Mouse (Mus musculus): ENCODE data around the gene Cdk14. TPM values are rescaled to one million over a fixed set of nuclear protein-coding genes. Genes with fewer than 3 reads are reported as not detected.

The Cdk14 gene
- polyA plus RNA-seq, 1 experiment, result 6.9 TPM

DNA sequence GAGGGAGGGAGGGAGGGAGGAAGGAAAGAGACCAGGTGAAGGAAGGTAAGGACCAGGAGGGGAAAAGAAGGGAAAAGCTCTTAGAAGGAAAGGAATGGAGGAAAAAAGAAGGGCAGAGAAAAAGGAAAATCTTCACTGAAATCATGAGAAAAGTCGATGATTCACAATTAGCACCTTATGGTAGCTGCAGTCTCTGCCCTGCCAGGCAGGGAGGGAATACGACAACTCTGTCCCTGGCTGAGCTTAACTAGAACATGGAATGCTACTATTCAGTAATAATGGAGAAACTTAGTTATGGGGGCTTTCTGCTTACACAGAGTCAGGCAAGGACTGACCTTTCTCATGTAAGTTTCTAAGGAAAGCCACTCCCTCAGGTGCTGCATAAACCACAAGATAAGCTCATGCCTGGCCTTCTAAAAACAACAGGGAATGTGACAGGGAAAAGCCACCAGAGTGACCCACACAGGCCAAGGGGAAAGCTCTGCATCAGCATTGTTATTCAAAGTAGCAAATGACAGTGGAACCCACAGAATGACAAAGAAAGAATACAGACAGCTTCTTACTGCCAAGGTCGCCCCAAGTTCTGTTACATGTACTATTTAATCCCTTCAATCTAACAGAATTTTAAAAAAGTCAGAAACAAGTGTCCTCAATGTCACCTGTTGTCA, 323.7 kb downstream of the Cdk14 start:
- no peak for DNase-seq (ENCODE audit: low spot score)

DNA sequence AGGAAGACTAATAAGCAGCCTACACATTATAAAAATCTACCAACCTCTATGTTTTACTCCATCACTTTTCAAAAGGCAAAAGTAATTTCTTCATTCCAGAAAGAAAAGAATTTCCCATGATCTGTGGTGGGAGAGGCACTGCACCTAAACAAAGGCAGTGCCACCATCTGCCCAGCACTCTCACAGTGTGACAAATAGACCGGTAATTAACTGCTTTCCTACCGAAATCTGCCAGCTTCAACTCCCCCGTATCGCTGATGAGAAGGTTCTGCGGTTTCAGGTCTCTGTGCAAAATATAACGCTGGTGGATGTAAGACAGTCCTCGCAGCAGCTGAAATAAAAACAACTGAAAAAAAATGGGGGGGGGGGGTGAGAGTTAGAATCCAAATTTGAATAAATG, 327.4 kb downstream of the Cdk14 start:
- DNase-seq (ENCODE audit: low spot score), result no peak

DNA sequence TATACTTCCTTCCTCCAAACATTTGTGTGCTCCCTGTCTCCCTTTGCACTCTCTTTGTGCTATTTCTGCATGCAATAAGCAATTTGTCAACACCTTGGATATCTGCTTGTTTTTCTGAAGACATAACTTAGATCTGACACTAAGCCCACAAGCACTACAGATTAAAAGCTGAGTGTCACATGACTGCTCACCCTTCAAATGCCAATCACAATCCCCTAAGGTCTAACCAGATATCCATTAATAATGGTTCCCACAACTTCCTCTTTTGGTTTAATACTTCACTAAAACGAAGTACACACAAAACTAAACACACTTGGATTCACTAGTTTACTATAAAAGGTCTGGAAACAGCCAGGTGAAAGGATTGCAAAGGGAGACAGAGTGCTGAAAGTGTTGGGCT, 348.6 kb downstream of the Cdk14 start:
- DNase-seq (ENCODE audit: low spot score), result no peak

DNA sequence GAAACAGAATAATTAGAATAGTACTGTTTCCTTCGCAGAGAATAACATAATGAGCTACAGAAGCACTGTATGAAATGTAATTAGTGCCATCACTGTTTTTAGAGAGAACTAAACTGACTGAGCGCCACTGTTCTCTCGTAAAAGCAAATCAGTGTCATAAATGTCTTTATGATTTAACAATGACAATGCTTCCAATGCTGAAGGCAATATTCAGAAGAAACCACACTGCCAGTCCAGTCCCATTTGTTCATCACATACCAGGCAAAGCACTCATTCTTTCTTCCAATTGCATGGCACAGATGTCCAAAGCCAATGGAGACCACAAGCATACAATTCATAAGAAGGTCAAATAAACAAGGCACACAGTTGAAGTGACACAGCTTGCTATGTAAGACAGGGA, 355.4 kb downstream of the Cdk14 start:
- DNase-seq (ENCODE audit: low spot score), result no peak

DNA sequence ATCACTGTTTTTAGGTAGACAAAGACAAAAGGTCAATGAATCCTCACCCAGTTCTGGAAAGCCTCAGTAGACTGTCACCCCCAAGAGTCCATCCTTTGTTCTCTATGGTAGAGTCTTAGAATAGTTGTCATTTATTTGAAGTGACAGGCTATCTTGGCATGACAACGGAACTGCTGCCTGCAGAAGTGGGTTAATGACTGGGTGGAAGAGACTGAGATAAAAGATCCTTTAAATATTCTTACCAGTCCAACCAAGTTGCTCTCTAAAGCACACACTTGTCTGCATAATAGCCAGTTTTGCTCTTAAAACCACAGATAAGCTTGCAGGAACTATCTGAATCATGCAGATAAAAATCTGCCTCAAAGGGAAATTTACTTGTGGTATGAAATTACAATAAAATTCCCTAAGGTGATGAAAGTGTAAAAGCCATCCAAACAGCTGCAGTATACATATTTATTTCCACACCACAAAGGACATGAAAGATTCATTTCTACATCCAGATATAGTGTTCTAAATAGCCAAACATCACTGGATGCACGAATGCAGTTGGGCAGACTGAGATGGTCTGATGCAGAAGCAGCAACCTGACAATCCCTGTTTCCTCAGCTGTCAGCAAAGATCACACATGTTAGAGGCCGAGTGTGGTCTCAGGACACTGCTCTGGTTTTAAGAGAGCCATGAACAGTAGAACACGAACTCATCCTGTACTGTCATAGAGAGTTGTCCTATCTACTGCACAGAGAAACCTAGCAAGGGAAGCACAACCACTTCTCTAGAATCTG, 363.8 kb downstream of the Cdk14 start:
- DNase-seq (ENCODE audit: low spot score), result no peak

DNA sequence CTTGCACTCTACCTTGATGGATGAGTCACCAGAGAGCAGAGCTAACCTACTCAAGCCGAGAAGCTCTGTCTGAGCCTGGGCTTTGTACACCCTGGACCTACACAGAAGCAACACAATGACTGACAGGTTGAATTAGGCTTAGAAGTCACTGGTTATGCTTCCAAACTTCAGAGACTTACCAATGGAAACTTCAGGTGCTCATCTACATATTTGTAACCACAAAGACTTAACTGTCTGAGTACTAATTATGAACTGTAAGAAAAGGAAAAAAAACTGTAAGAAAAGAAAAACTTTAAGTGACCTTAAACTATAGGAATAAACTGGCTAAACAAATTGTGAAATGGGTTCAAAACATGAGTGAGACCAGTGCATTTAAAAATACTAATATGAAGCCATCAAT, 364.6 kb downstream of the Cdk14 start:
- no peak for DNase-seq (ENCODE audit: low spot score)

DNA sequence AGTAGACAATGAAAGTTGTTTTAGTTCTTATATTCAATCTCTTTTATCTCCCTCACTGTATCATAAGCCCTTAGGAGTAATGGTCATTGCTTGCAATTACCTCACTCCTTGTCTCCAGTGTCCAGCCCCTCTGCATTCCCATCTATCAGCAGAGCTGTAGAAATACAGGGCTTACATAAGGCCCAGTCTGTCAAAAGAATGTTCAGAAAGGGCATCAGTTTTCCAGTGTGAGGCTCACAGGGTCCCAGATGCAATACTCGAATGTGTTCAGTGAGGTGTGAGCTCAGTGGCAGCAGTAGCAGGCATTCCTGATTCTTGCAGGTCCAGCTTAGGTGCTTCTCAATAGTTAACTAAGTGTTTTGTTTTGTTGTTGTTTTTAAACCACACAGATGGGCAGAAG, 365.8 kb downstream of the Cdk14 start:
- no peak for DNase-seq (ENCODE audit: low spot score)

DNA sequence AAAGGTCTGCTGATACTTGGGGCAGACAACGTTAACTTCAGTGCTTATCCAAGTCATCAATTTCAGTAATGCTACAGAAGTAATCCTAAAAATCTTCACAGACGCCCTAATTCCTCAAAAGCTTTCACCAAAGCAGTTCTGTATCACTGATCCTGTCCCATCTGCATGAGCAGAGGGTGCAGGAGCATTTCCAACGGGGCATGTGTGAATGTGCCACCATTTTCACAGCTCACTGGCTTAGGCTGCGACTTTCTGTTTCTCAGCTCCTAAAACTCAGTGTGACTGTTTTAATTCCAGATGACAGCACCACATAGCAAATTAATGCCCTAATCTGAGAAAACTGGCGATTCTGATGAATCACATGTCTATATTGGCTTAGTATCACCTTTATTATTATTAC, 375.8 kb downstream of the Cdk14 start:
- no peak for DNase-seq (ENCODE audit: low spot score)

DNA sequence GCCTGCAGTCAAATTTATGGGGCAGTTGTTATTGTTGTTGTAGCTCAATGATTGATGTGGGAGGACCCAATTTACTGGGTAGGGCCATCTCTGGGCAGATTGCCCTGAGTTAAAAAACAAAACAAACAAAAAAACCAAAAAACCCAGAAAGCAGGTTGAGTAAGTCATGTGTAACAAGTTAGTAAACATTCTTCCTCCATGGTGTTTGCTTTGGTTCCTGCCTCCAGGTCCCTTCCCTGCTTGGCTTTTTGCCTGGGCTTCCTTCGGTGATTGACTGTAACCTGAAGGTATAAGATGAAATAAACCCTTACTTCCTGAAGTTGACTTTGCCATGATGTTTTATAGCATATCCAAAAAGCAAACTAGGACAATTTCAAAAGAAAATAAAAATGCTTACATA, 377.4 kb downstream of the Cdk14 start:
- no peak for DNase-seq (ENCODE audit: low spot score)

DNA sequence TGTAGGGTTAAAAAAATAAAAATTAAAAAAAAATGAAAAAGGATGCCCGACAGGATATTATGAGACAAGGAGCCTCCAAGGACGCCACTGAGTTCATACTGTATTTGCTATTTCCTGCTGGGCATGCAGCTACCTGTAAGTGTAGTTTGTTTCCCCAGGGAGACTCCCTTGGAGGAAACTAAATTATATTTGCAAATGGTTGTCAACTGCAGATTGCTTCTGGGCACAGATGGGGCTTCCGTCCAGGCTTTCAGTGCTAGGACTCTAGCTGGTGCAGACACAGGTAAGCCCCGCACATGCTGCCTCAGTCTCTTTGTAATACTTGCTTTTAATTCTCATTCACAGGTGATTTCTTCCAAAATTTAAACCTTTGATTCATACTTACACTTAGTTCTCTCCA, 378.6 kb downstream of the Cdk14 start:
- no peak for DNase-seq (ENCODE audit: low spot score)

DNA sequence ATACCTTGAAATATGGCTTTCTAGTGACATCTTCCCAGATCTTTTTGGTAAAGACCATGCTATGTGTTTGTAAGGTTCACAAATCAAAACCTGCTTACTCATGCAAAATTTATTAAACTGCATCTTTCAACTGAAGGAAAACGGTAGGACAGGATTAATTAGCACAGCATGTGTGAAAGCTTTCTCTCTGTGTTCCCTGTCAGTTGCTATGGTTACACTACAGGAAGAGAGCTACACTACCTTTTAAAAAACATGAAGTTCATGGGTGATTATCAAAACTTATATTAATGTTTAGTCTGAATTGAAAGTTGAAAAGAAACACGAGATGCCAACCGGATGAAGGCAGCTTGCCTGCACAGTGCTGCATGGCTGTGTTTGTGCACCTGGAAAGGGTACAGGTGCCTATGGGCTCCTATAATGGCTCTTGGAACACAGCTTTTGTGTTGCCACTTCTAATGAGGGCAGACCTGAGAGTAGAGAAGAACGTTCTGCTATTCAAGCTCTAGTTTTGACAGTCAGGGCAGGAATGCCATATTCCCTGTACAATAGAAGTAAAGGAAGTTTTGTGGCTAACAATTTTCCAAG, 380.3 kb downstream of the Cdk14 start:
- no peak for DNase-seq (ENCODE audit: low spot score)

DNA sequence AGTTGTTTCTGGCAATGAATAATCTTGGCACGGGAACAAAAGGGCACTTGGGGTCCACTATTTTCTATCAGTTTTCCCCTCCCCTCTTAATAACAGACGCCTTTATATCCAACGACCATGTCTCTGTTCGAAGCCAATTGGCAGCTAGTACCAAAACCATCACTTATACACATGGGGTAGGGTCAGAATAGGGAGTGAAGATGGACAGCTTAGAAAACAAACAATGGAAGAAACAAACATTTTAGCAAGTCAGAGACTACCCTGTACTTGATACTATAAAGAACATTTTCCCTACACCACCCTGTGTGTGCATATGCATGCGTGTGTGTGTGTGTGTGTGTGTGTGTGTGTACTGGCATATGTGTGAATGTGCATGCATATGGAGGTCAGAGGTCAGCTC, 386.7 kb downstream of the Cdk14 start:
- no peak for DNase-seq (ENCODE audit: low spot score)

DNA sequence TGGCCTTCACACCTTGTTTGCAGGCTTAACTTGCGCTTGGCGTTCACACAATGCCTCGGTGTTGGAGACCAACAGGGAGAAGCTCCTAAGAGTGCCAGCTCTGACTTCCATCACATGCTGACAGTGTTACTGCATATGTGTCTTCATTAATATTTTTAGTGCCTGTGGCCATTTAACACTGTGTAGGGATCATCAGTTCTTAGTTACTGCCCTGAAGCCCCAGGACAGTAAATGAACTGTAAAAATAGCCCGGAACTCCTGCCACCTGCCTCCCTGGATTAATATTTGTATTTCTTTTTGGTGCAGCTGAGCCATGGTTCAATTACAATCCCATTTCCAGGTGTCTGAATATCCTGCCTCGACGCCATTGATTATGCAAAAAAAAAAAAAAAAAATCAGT, 387.3 kb downstream of the Cdk14 start:
- DNase-seq (ENCODE audit: low spot score), result no peak

DNA sequence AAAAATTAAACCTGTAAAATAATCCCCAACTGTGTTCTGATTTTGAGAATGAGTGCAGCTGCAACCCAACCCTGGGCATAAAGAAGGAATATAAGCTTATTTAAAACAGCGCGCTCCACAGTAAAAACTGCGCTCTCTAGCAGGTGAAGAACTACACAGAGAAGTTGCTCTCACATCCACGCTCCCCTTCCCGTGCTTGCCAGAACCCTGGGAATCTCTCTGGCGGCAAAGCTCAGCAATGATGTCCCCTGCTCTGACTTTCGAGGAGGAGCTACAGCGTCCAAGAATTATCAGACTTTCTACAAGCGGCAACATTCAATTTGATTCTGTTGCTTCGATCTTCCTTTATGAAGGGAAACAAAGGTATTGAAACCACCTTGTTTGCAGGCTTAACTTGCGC, 387.7 kb downstream of the Cdk14 start:
- no peak for DNase-seq (ENCODE audit: low spot score)

DNA sequence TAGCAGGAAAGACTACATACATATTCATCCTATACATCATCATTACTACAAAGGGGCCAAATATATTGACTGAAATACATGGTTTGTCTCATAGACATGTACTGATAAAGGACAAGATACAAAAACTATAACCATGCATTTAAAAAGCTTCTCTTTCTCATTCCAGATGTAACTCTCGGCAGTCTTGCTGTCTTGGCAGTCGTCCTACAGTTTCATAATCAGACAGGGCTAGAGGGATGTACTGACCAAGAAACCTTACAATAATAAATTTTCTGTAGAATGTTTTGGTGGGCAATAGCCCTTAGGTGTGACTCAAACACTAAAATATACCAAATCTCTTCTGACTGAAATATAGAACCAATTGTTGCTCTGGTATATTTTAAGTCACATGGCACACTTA, 389.7 kb downstream of the Cdk14 start:
- no peak for DNase-seq (ENCODE audit: low spot score)

DNA sequence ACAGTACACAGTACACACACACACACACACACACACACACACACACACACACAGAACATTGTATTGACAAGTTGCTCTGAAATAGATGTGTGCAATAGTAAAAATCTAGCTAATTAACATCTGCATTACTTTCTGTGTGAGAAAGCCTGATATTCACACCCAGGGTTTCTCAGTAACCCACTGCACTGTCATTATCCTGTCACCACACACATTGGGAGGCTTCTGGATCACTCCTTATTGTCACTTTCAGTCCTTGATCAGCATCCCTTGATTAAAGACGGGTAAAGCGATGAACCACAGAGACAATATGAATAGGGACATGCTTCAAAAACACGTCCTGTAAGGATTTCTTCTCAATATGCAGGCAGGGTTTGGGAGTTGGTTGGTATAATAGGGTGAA, 401.2 kb downstream of the Cdk14 start:
- DNase-seq (ENCODE audit: low spot score), result no peak

DNA sequence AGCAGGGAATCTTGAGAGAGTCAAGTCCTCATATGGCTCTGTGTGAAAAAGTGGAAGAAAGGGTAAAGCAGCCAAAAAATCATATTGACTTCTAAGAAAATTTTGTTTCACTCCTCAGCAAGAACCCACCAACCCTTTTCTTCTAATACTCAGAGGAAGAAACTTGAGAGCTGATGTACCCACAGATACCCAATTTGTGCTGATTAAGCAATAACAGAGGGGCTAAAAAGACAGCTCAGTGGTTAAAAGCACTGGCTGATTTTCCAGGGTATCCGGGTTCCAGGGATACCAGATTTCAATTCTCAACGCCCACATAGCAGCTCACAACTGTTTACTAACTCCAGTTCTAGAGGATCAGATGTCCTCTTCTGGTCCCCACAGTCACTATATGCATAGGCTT, 401.9 kb downstream of the Cdk14 start:
- no peak for DNase-seq (ENCODE audit: low spot score)

DNA sequence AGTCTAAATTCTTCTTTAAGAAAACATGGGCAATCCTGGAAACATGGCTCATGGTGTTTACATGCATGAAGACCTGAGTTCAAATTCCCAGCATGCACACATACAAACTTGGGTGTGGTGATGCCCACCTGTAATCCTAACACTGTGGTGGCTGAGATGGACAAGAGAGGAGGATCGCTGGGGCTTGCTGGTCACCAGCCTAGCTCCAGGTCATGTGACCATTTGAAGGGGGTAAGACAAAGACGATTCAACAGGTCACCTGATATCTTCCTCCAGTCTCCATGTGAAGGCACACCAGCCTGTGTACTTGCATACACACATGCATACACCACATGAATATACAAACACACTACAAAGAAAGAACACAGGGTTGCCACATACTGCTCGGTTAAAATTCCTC, 406.3 kb downstream of the Cdk14 start:
- no peak for DNase-seq (ENCODE audit: low spot score)

DNA sequence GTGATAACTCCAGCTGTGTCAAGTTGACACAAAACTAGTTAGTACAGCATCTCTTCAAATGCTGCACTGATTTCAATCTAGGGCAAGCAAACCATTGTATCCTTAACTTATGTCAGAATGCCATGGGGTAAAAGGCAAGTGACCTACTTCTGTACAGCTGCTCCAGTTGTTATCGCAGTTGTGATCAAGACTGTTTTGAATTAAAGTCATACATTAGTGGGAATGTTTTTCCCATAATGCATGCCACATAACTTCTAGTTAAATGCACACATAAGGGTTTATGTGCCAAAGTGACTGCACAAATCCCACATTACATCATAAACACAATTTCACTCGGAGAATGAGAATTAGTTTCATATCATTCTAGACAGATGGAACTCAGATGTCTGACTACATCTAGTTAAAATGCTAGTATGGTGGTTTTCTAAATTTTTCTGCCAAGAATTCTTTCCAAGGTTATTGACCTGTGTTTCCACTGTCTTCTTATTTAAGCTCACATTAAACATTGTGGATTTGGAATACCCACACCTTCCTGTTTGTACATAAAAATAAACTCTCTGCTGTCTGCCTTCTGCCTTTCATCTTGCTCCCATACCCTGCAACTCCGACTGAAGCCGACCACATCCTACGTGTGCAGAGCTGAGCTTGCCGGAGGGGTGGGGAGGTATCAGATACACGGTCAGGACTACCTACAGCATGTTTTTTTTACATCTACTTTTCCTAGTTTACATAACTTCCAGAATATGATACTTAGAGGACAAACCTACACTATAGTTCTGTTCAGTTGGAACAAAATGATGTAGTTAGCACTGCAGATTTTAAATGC, 407.4 kb downstream of the Cdk14 start:
- no peak for DNase-seq (ENCODE audit: low spot score)

DNA sequence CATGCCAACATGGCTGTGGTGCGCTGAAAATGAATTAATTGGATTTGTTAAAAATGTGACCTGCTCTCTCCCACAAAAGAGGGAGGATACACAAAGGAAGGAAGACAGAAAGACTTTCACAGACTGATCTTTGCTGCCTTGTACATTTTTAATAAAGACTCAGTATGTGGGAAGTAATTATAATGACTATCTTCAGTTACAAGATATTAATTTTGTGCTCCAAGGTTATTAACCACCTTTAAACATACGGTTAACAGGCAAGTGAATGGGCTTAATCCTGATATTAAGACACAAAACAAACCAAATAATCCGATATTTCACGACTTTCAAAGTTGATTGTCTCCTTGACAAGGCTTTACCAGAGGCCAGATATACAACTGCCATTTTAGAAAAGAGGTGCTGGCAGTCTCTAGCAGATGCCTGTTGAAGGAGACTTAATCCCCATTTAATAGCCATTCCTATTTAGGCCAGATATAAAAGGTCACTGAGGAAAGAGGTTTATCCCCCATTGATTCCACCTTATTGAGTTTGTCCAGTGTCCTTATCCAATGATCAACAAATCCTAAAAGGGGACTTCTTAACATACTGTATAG, 411.9 kb downstream of the Cdk14 start:
- DNase-seq (ENCODE audit: low spot score), result no peak

DNA sequence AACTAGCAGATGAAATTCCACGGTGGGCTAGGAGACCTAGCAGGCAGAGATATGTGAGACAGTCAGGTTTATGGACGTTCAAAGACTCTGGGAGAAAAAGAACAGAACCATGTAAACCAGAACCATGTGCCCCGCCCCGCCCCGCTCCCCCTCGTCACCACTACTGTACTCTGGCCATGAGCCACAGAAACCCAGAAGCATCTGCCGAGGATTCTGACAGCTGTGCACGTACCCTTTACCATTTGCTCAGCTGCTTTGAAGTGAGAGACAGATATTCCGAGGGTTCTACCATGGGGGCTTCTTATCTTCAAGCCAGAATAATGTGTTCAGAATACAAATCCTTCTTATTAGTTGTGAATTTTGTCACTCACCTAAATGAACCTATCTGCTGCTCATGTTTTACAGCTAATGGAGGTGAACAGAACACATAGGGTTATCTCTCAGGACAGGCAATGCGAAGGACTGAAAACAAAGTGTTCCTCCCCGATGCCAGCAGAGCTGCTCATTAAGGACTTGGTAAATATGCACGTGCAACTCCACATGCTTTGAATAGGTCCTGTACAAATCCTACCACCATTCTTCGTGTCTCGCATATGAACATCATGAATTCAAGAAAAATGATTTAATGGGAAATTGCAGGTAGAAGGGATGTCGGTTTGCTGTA, 412.5 kb downstream of the Cdk14 start:
- no peak for DNase-seq (ENCODE audit: low spot score)

DNA sequence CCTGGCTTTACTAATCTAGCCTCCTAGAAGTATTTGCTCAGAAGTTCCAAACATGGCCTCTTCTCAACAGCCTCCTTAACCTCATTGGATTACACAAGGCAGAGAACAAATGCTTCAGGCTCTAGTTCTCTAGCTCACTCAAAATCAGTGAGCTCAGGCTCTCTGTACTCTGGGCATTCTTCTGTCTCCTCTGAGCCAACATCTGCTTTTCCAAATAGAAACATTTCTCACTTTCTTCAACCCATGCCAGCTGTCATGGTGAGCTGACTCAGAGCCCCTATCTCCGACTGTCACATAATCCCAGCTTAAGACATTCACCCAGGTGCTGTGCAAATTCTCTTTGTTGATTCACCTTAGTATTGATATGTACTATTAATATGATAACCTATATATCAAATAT, 414.5 kb downstream of the Cdk14 start:
- DNase-seq (ENCODE audit: low spot score), result no peak

All from urinary bladder, adult 2 months (tissue).